Mouse (Mus musculus): ENCODE measurements at regions not wholly inside any gene's neighbourhood (a gene's known extent, or its start where the extent isn't known, plus 50 kb on each side); places are given as distances from the start of the nearest gene placed in this dataset.

- H3K36me3 ChIP-seq (ENCODE audit: control insufficient read depth, insufficient read depth, low read length), result no peaks in the 10 kb centered on the region
- no peaks in the 10 kb centered on the region for H3K4me1 ChIP-seq (ENCODE audit: control insufficient read depth, insufficient read depth, low read length)
- H3K27me3 ChIP-seq (ENCODE audit: control insufficient read depth, insufficient read depth, low read length), result no peaks in the 10 kb centered on the region
- H3K4me2 ChIP-seq (ENCODE audit: low read depth, severe bottlenecking), result no peak overlapping the region
- no peak overlapping the region for H3K27ac ChIP-seq (replicated peaks; ENCODE audit: low read depth, low read length)
- ATAC-seq (ENCODE audit: insufficient number of reproducible peaks, low FRiP score, low TSS enrichment, low read depth) (no peak), DNase-seq (ENCODE audit: low spot score) (no peak)
- H3K4me3 ChIP-seq (ENCODE audit: low read depth, low read length), result no peak overlapping the region
- H3K9me3 ChIP-seq (ENCODE audit: control insufficient read depth, low read length), result no peaks in the 10 kb centered on the region
- 94% methylated on average over 1 of the region's 1 CpGs for WGBS
- no peak overlapping the region for H3K9ac ChIP-seq (ENCODE audit: low read length)
Observed at GRCm38 (mm10) chr11:55712350-55712749, 104.4 kb upstream of the Glra1 start.

- Histone ChIP-seq H3K36me3 (ENCODE audit: control insufficient read depth, insufficient read depth, low read length) (no peaks in the 10 kb centered on the region), H3K4me2 (ENCODE audit: low read depth, severe bottlenecking) (no peak overlapping the region), H3K27ac (replicated peaks; ENCODE audit: low read depth, low read length) (no peak overlapping the region), H3K27me3 (ENCODE audit: control insufficient read depth, insufficient read depth, low read length) (no peaks in the 10 kb centered on the region), H3K9me3 (ENCODE audit: control insufficient read depth, low read length) (no peaks in the 10 kb centered on the region), H3K4me3 (ENCODE audit: low read depth, low read length) (no peak overlapping the region), H3K9ac (ENCODE audit: low read length) (no peak overlapping the region), H3K4me1 (ENCODE audit: control insufficient read depth, insufficient read depth, low read length) (no peaks in the 10 kb centered on the region)
- ATAC-seq (ENCODE audit: insufficient number of reproducible peaks, low FRiP score, low TSS enrichment, low read depth) (no peak), DNase-seq (ENCODE audit: low spot score) (no peak)
- 78% methylated on average over 5 of the region's 5 CpGs for WGBS
Observed at GRCm38 (mm10) chr11:55707467-55707866, 99.5 kb upstream of the Glra1 start.

GRCm38 (mm10) chr11:55701921-55702320, 93.9 kb upstream of the Glra1 start:
- Histone ChIP-seq H3K9me3 (ENCODE audit: control insufficient read depth, low read length) (no peaks in the 10 kb centered on the region), H3K27ac (replicated peaks; ENCODE audit: low read depth, low read length) (no peak overlapping the region), H3K36me3 (ENCODE audit: control insufficient read depth, insufficient read depth, low read length) (no peaks in the 10 kb centered on the region), H3K9ac (ENCODE audit: low read length) (no peak overlapping the region), H3K27me3 (ENCODE audit: control insufficient read depth, insufficient read depth, low read length) (no peaks in the 10 kb centered on the region), H3K4me3 (ENCODE audit: low read depth, low read length) (no peak overlapping the region), H3K4me1 (ENCODE audit: control insufficient read depth, insufficient read depth, low read length) (no peaks in the 10 kb centered on the region), H3K4me2 (ENCODE audit: low read depth, severe bottlenecking) (no peak overlapping the region)
- no peak for DNase-seq (ENCODE audit: low spot score)
- no peak for ATAC-seq (ENCODE audit: insufficient number of reproducible peaks, low FRiP score, low TSS enrichment, low read depth)
- 79% methylated on average over 2 of the region's 2 CpGs for WGBS

- Histone ChIP-seq H3K36me3 (ENCODE audit: control insufficient read depth, insufficient read depth, low read length) (no peaks in the 10 kb centered on the region), H3K27ac (replicated peaks; ENCODE audit: low read depth, low read length) (no peak overlapping the region), H3K9me3 (ENCODE audit: control insufficient read depth, low read length) (no peaks in the 10 kb centered on the region), H3K27me3 (ENCODE audit: control insufficient read depth, insufficient read depth, low read length) (no peaks in the 10 kb centered on the region), H3K9ac (ENCODE audit: low read length) (no peak overlapping the region), H3K4me3 (ENCODE audit: low read depth, low read length) (no peak overlapping the region), H3K4me2 (ENCODE audit: low read depth, severe bottlenecking) (no peak overlapping the region), H3K4me1 (ENCODE audit: control insufficient read depth, insufficient read depth, low read length) (no peaks in the 10 kb centered on the region)
- WGBS, result 30% methylated on average over 3 of the region's 3 CpGs
- ATAC-seq (ENCODE audit: insufficient number of reproducible peaks, low FRiP score, low TSS enrichment, low read depth) (no peak), DNase-seq (ENCODE audit: low spot score) (no peak)
Observed at GRCm38 (mm10) chr11:55685031-55685519, 77.1 kb upstream of the Glra1 start.

- no peak for ATAC-seq (ENCODE audit: insufficient number of reproducible peaks, low FRiP score, low TSS enrichment, low read depth)
- Histone ChIP-seq H3K36me3 (ENCODE audit: control insufficient read depth, insufficient read depth, low read length) (no peaks in the 10 kb centered on the region), H3K27me3 (ENCODE audit: control insufficient read depth, insufficient read depth, low read length) (no peaks in the 10 kb centered on the region), H3K4me3 (ENCODE audit: low read depth, low read length) (no peak overlapping the region), H3K27ac (replicated peaks; ENCODE audit: low read depth, low read length) (no peak overlapping the region), H3K9me3 (ENCODE audit: control insufficient read depth, low read length) (no peaks in the 10 kb centered on the region), H3K4me2 (ENCODE audit: low read depth, severe bottlenecking) (no peak overlapping the region), H3K9ac (ENCODE audit: low read length) (no peak overlapping the region), H3K4me1 (ENCODE audit: control insufficient read depth, insufficient read depth, low read length) (no peaks in the 10 kb centered on the region)
- peak; percentile 70 for DNase-seq (ENCODE audit: low spot score)
- WGBS, result 38% methylated on average over 10 of the region's 10 CpGs
Observed at GRCm38 (mm10) chr11:55682351-55682961, 74.5 kb upstream of the Glra1 start.

GRCm38 (mm10) chr11:55681226-55681980, 73.4 kb upstream of the Glra1 start:
- no peak overlapping the region for H3K9ac ChIP-seq (ENCODE audit: low read length)
- H3K4me3 ChIP-seq (ENCODE audit: low read depth, low read length), result no peak overlapping the region
- WGBS, result 75% methylated on average over 21 of the region's 21 CpGs
- H3K27ac ChIP-seq (replicated peaks; ENCODE audit: low read depth, low read length), result no peak overlapping the region
- no peak for ATAC-seq (ENCODE audit: insufficient number of reproducible peaks, low FRiP score, low TSS enrichment, low read depth)
- no peaks in the 10 kb centered on the region for H3K27me3 ChIP-seq (ENCODE audit: control insufficient read depth, insufficient read depth, low read length)
- no peak overlapping the region for H3K4me2 ChIP-seq (ENCODE audit: low read depth, severe bottlenecking)
- H3K4me1 ChIP-seq (ENCODE audit: control insufficient read depth, insufficient read depth, low read length), result no peaks in the 10 kb centered on the region
- DNase-seq (ENCODE audit: low spot score), result no peak
- no peaks in the 10 kb centered on the region for H3K36me3 ChIP-seq (ENCODE audit: control insufficient read depth, insufficient read depth, low read length)
- H3K9me3 ChIP-seq (ENCODE audit: control insufficient read depth, low read length), result no peaks in the 10 kb centered on the region

- H3K9me3 ChIP-seq (ENCODE audit: control insufficient read depth, low read length), result no peaks in the 10 kb centered on the region
- 94% methylated on average over 4 of the region's 4 CpGs for WGBS
Observed at GRCm38 (mm10) chr11:55663108-55663507, 55.1 kb upstream of the Glra1 start.

GRCm38 (mm10) chr11:55662283-55662682, 54.3 kb upstream of the Glra1 start:
- DNase-seq (ENCODE audit: low spot score), result no peak
- H3K27me3 ChIP-seq (ENCODE audit: control insufficient read depth, insufficient read depth, low read length), result no peaks in the 10 kb centered on the region

More at GRCm38 (mm10) chr11:55663108-55663507, 55.1 kb upstream of the Glra1 start:
- H3K4me3 ChIP-seq (ENCODE audit: low read depth, low read length), result no peak overlapping the region
- no peak overlapping the region for H3K9ac ChIP-seq (ENCODE audit: low read length)
- H3K27me3 ChIP-seq (ENCODE audit: control insufficient read depth, insufficient read depth, low read length), result no peaks in the 10 kb centered on the region
- no peak for DNase-seq (ENCODE audit: low spot score)
- H3K4me1 ChIP-seq (ENCODE audit: control insufficient read depth, insufficient read depth, low read length), result no peaks in the 10 kb centered on the region
- H3K4me2 ChIP-seq (ENCODE audit: low read depth, severe bottlenecking), result no peak overlapping the region
- H3K36me3 ChIP-seq (ENCODE audit: control insufficient read depth, insufficient read depth, low read length), result no peaks in the 10 kb centered on the region
- no peak overlapping the region for H3K27ac ChIP-seq (replicated peaks; ENCODE audit: low read depth, low read length)
- ATAC-seq (ENCODE audit: insufficient number of reproducible peaks, low FRiP score, low TSS enrichment, low read depth), result no peak

More at GRCm38 (mm10) chr11:55662283-55662682, 54.3 kb upstream of the Glra1 start:
- ATAC-seq (ENCODE audit: insufficient number of reproducible peaks, low FRiP score, low TSS enrichment, low read depth), result no peak
- Histone ChIP-seq H3K9ac (ENCODE audit: low read length) (no peak overlapping the region), H3K9me3 (ENCODE audit: control insufficient read depth, low read length) (no peaks in the 10 kb centered on the region), H3K4me2 (ENCODE audit: low read depth, severe bottlenecking) (no peak overlapping the region), H3K27ac (replicated peaks; ENCODE audit: low read depth, low read length) (no peak overlapping the region), H3K36me3 (ENCODE audit: control insufficient read depth, insufficient read depth, low read length) (no peaks in the 10 kb centered on the region), H3K4me3 (ENCODE audit: low read depth, low read length) (no peak overlapping the region), H3K4me1 (ENCODE audit: control insufficient read depth, insufficient read depth, low read length) (no peaks in the 10 kb centered on the region)
- WGBS, result 78% methylated on average over 3 of the region's 3 CpGs

Data from limb, embryonic 11.5 days (tissue).